Mouse (Mus musculus): ENCODE data around the gene Htr1b.

- TF ChIP-seq CTCF (conservative IDR thresholded peaks at IDR 0.05; ENCODE audit: insufficient read depth, insufficient read length, low read depth, low read length) (no peak), POLR2A (IDR thresholded peaks at IDR 0.05; ENCODE audit: low read depth, low read length) (no peak)
Measured at GRCm38 (mm10) chr9:81625898-81626297, 7.7 kb downstream of the Htr1b start.

Measured in kidney, adult 2 months (tissue).